ENCODE assay signal across 9 mouse cellular contexts in genomic region chr15:80801597-80801996, GRCm38 (mm10).
DNase-seq lines count a peak whose midpoint lies in the region; ATAC-seq and TF ChIP-seq lines count a peak whose summit lies in the region.
"Had no signal": no experiment of that assay in that cellular context is flagged by ENCODE, and none has a peak within 500 bp of the region (broad histone marks: within the 10 kb centered on the region; RNA-seq: fewer than 3 reads in every experiment).

No protein-coding gene starts in this region.

- peak overlapping the region; percentile 52; the same call in 1 of the 2 replicates for H3K27ac ChIP-seq in heart, embryonic 10.5 days
- H3K27ac ChIP-seq in hindbrain, embryonic 14.5 days, result no peak overlapping the region
- H3K27ac ChIP-seq in midbrain, embryonic 11.5 days (ENCODE audit: low read depth, low read length), result no peak overlapping the region
- no peak overlapping the region for H3K27ac ChIP-seq in left cerebral cortex, adult 2 months

- H3K4me3 ChIP-seq in heart, embryonic 10.5 days, result peak overlapping the region; percentile 69; the same call in 1 of the 2 replicates
- 0 out of 2 replicates have a peak overlapping the region, but pooled peaks have one; percentile 56 for H3K4me3 ChIP-seq in hindbrain, embryonic 14.5 days (replicated peaks; ENCODE audit: low read length)
- no peak overlapping the region for H3K4me3 ChIP-seq in midbrain, embryonic 11.5 days (ENCODE audit: low read depth, low read length)
- H3K4me3 ChIP-seq in left cerebral cortex, adult 2 months, result no peak overlapping the region

- H3K4me2 ChIP-seq in hindbrain, embryonic 14.5 days (replicated peaks), result peak overlapping the region; percentile 65
- peak overlapping the region; percentile 2; the same call in 1 of the 2 replicates for H3K4me2 ChIP-seq in midbrain, embryonic 11.5 days

- no peaks in the 10 kb centered on the region for H3K27me3 ChIP-seq in heart, embryonic 10.5 days (ENCODE audit: insufficient read depth, poor library complexity, severe bottlenecking)
- no peaks in the 10 kb centered on the region for H3K27me3 ChIP-seq in hindbrain, embryonic 14.5 days (ENCODE audit: control insufficient read depth, insufficient read depth, low read length)
- H3K27me3 ChIP-seq in midbrain, embryonic 11.5 days (ENCODE audit: control insufficient read depth, insufficient read depth, low read length), result no peaks in the 10 kb centered on the region

- WGBS in heart, embryonic 10.5 days, result 54% methylated on average over 1 of the region's 1 CpGs
- WGBS in hindbrain, embryonic 14.5 days, result 42% methylated on average over 1 of the region's 1 CpGs
- 65% methylated on average over 1 of the region's 1 CpGs for WGBS in midbrain, embryonic 11.5 days

- no peak for ATAC-seq in hindbrain, embryonic 14.5 days (ENCODE audit: low FRiP score)
- no peak for ATAC-seq in midbrain, embryonic 11.5 days (ENCODE audit: low FRiP score)

- no peak for DNase-seq in heart, embryonic 10.5 days (ENCODE audit: low spot score)
- no peak for DNase-seq in heart, adult 18-20 months
- peak; percentile 75 for DNase-seq in c-Kit-positive CD71-positive TER-119-negative erythroid progenitor cells, embryonic 14.5 days (ENCODE audit: low read depth)
- no peak for DNase-seq in hindbrain, embryonic 14.5 days (ENCODE audit: low spot score)
- no peak for DNase-seq in midbrain, embryonic 11.5 days (ENCODE audit: low spot score, missing footprints)
- no peak for DNase-seq in spleen, postnatal 4 days (ENCODE audit: low spot score in 2 of 2)
- no peak for DNase-seq in left cerebral cortex, adult 2 months (ENCODE audit: extremely low spot score in 1 of 2, low spot score in 2 of 2)
- DNase-seq in heart, adult 8-10 months (ENCODE audit: low spot score), result no peak
- DNase-seq: cerebellum, adult 11-12 months had no signal

- H3K36me3 ChIP-seq in heart, embryonic 10.5 days, result no peaks in the 10 kb centered on the region
- no peaks in the 10 kb centered on the region for H3K36me3 ChIP-seq in hindbrain, embryonic 14.5 days (replicated peaks; ENCODE audit: control insufficient read depth, insufficient read depth)
- no peaks in the 10 kb centered on the region for H3K36me3 ChIP-seq in midbrain, embryonic 11.5 days (ENCODE audit: control insufficient read depth, insufficient read depth, low read length)

- intact Hi-C loops in left cerebral cortex, adult 2 months (cut with DNase I), result no loop called here

- peaks cover 54% of the 10 kb centered on the region for H3K4me1 ChIP-seq in heart, embryonic 10.5 days
- peaks cover 52% of the 10 kb centered on the region for H3K4me1 ChIP-seq in hindbrain, embryonic 14.5 days (replicated peaks; ENCODE audit: control insufficient read depth, insufficient read depth, low read length)
- H3K4me1 ChIP-seq in midbrain, embryonic 11.5 days (ENCODE audit: control insufficient read depth, insufficient read depth, low read length), result peaks cover 19% of the 10 kb centered on the region

- no peak overlapping the region for H3K9ac ChIP-seq in hindbrain, embryonic 14.5 days
- H3K9ac ChIP-seq in midbrain, embryonic 11.5 days (ENCODE audit: low read length), result no peak overlapping the region

- TF ChIP-seq CTCF in left cerebral cortex, adult 2 months (IDR thresholded peaks at IDR 0.05), result no peak

- no peaks in the 10 kb centered on the region for H3K9me3 ChIP-seq in heart, embryonic 10.5 days
- no peaks in the 10 kb centered on the region for H3K9me3 ChIP-seq in hindbrain, embryonic 14.5 days (ENCODE audit: control insufficient read depth, low read length)
- H3K9me3 ChIP-seq in midbrain, embryonic 11.5 days (ENCODE audit: control insufficient read depth, low read length), result no peaks in the 10 kb centered on the region

Comparison
In these comparisons a context has a peak if more than half of its experiments do, and no peak if none do; other contexts are left out.
1. H3K4me3 ChIP-seq: peak in heart, embryonic 10.5 days (single experiment) and hindbrain, embryonic 14.5 days (single experiment); none in midbrain, embryonic 11.5 days (single experiment) and left cerebral cortex, adult 2 months (single experiment).